Mouse (Mus musculus): ENCODE measurements around the gene Atp1b1. TPM values are rescaled to one million over a fixed set of nuclear protein-coding genes. Genes with fewer than 3 reads are reported as not detected.
A peak's percentile ranks its signal among the peaks of the same experiment; 100 is the strongest.

Gene Atp1b1
- total and polyA plus RNA-seq, 3 experiments: 0.17 to 0.32 (median 0.23) TPM

GRCm38 (mm10) chr1:164456065-164456464 lies 2.1 kb downstream of the Atp1b1 start:
- Histone ChIP-seq H3K36me3 (replicated peaks in 1 of 2; ENCODE audit: control insufficient read depth in 1 of 2, insufficient read depth in 1 of 2, low read length in 1 of 2) (no peaks in the 10 kb centered on the region), H3K27me3 (replicated peaks) (peaks cover 29% of the 10 kb centered on the region), H3K79me2 (replicated peaks; ENCODE audit: control insufficient read depth, extremely low read depth, insufficient read depth, poor library complexity, severe bottlenecking) (no peaks in the 10 kb centered on the region), H3K9me3 (replicated peaks; ENCODE audit: low read length) (no peaks in the 10 kb centered on the region), H3K4me3 (replicated peaks in 1 of 3; ENCODE audit: low read depth in 2 of 3, low read length in 2 of 3, poor library complexity in 1 of 3) (no peak overlapping the region), H3K27ac (ENCODE audit: insufficient read depth, low read depth) (no peak overlapping the region), H3K9ac (ENCODE audit: insufficient read depth, low read depth) (no peak overlapping the region), H3K4me1 (ENCODE audit: control insufficient read depth in 1 of 2, insufficient read depth in 2 of 2) (peaks cover 13 to 24% of the 10 kb centered on the region in 2 experiments), H3K4me2 (ENCODE audit: insufficient read depth, low read depth, poor library complexity, severe bottlenecking) (peak overlapping the region; percentile 40; the same call in 1 of the 2 replicates)
- dilution Hi-C loops (cut with MboI; ENCODE audit: extremely low pct_ligation_motif_present, extremely low pct_unique_long_range_greater_than_20kb, low sequenced_read_pairs) (no loop called here), in situ Hi-C loops (cut with MboI; ENCODE audit: low pct_ligation_motif_present, low pct_unique_long_range_greater_than_20kb, low sequenced_read_pairs) (no loop called here)
- TF ChIP-seq E2F4 (IDR thresholded peaks at IDR 0.05; ENCODE audit: insufficient replicate concordance, low read depth, low read length) (no peak), ETS1 (conservative IDR thresholded peaks at IDR 0.05; ENCODE audit: low read depth, low read length) (no peak), USF2 (conservative IDR thresholded peaks at IDR 0.05; ENCODE audit: low read depth, low read length) (no peak), HCFC1 (IDR thresholded peaks at IDR 0.05; ENCODE audit: low read depth, low read length) (no peak), NELFE (IDR thresholded peaks at IDR 0.05; ENCODE audit: low read depth, low read length) (no peak)
- DNase-seq (ENCODE audit: extremely low read depth): no peak

GRCm38 (mm10) chr1:164455614-164456013 lies 2.5 kb downstream of the Atp1b1 start:
- no peak overlapping the region for H3K4me3 ChIP-seq (replicated peaks in 1 of 3; ENCODE audit: low read depth in 2 of 3, low read length in 2 of 3, poor library complexity in 1 of 3)
- H3K9ac ChIP-seq (ENCODE audit: insufficient read depth, low read depth): no peak overlapping the region
- peaks cover 28% of the 10 kb centered on the region for H3K27me3 ChIP-seq (replicated peaks)

GRCm38 (mm10) chr1:164454747-164455400 lies 3.3 kb downstream of the Atp1b1 start:
- Histone ChIP-seq H3K27me3 (replicated peaks) (peaks cover 26% of the 10 kb centered on the region), H3K79me2 (replicated peaks; ENCODE audit: control insufficient read depth, extremely low read depth, insufficient read depth, poor library complexity, severe bottlenecking) (no peaks in the 10 kb centered on the region), H3K36me3 (replicated peaks in 1 of 2; ENCODE audit: control insufficient read depth in 1 of 2, insufficient read depth in 1 of 2, low read length in 1 of 2) (no peaks in the 10 kb centered on the region), H3K4me1 (ENCODE audit: control insufficient read depth in 1 of 2, insufficient read depth in 2 of 2) (peaks cover 10 to 24% of the 10 kb centered on the region in 2 experiments), H3K9me3 (replicated peaks; ENCODE audit: low read length) (no peaks in the 10 kb centered on the region), H3K4me2 (ENCODE audit: insufficient read depth, low read depth, poor library complexity, severe bottlenecking) (no peak overlapping the region; the same call in 1 of the 2 replicates), H3K9ac (ENCODE audit: insufficient read depth, low read depth) (no peak overlapping the region), H3K4me3 (replicated peaks in 1 of 3; ENCODE audit: low read depth in 2 of 3, low read length in 2 of 3, poor library complexity in 1 of 3) (no peak overlapping the region), H3K27ac (ENCODE audit: insufficient read depth, low read depth) (no peak overlapping the region)
- no peak for DNase-seq (ENCODE audit: extremely low read depth)
- in situ Hi-C loops (cut with MboI; ENCODE audit: low pct_ligation_motif_present, low pct_unique_long_range_greater_than_20kb, low sequenced_read_pairs): no loop called here
- TF ChIP-seq MAX (IDR thresholded peaks at IDR 0.05; ENCODE audit: low read length) (no peak), CHD1 (IDR thresholded peaks at IDR 0.05; ENCODE audit: low read depth, low read length) (no peak), ZC3H11A (IDR thresholded peaks at IDR 0.05; ENCODE audit: low read depth, low read length) (no peak), GABPA (IDR thresholded peaks at IDR 0.05; ENCODE audit: insufficient replicate concordance, low read depth, low read length) (no peak), SMC3 (IDR thresholded peaks at IDR 0.05; ENCODE audit: low read depth, low read length) (no peak), USF1 (IDR thresholded peaks at IDR 0.05; ENCODE audit: low read depth, low read length) (no peak), EP300 (IDR thresholded peaks at IDR 0.05; ENCODE audit: low read length) (no peak), MAFK (IDR thresholded peaks at IDR 0.05; ENCODE audit: insufficient replicate concordance, low read length) (no peak), JUND (conservative IDR thresholded peaks at IDR 0.05; ENCODE audit: low read depth, low read length) (no peak), CHD2 (IDR thresholded peaks at IDR 0.05; ENCODE audit: low read length) (no peak), UBTF (IDR thresholded peaks at IDR 0.05; ENCODE audit: low read depth, low read length) (no peak), NRF1 (IDR thresholded peaks at IDR 0.05; ENCODE audit: low read depth, low read length) (no peak), JUN (IDR thresholded peaks at IDR 0.05; ENCODE audit: insufficient read depth, low read depth, low read length) (no peak), ETS1 (conservative IDR thresholded peaks at IDR 0.05; ENCODE audit: low read depth, low read length) (no peak), IRF4 (IDR thresholded peaks at IDR 0.05; ENCODE audit: low read depth, low read length) (no peak), MYC (IDR thresholded peaks at IDR 0.05; ENCODE audit: low read depth, low read length) (no peak), NELFE (IDR thresholded peaks at IDR 0.05; ENCODE audit: low read depth, low read length) (no peak), RAD21 (IDR thresholded peaks at IDR 0.05; ENCODE audit: low read depth, low read length) (no peak)
- dilution Hi-C loops (cut with MboI; ENCODE audit: extremely low pct_ligation_motif_present, extremely low pct_unique_long_range_greater_than_20kb, low sequenced_read_pairs): no loop called here

More at GRCm38 (mm10) chr1:164455614-164456013, 2.5 kb downstream of the Atp1b1 start:
- in situ Hi-C loops (cut with MboI; ENCODE audit: low pct_ligation_motif_present, low pct_unique_long_range_greater_than_20kb, low sequenced_read_pairs) (no loop called here), dilution Hi-C loops (cut with MboI; ENCODE audit: extremely low pct_ligation_motif_present, extremely low pct_unique_long_range_greater_than_20kb, low sequenced_read_pairs) (no loop called here)
- Histone ChIP-seq H3K4me1 (ENCODE audit: control insufficient read depth in 1 of 2, insufficient read depth in 2 of 2) (peaks cover 10 to 24% of the 10 kb centered on the region in 2 experiments), H3K4me2 (ENCODE audit: insufficient read depth, low read depth, poor library complexity, severe bottlenecking) (peak overlapping the region; percentile 40; the same call in 1 of the 2 replicates), H3K27ac (ENCODE audit: insufficient read depth, low read depth) (no peak overlapping the region), H3K36me3 (replicated peaks in 1 of 2; ENCODE audit: control insufficient read depth in 1 of 2, insufficient read depth in 1 of 2, low read length in 1 of 2) (no peaks in the 10 kb centered on the region), H3K79me2 (replicated peaks; ENCODE audit: control insufficient read depth, extremely low read depth, insufficient read depth, poor library complexity, severe bottlenecking) (no peaks in the 10 kb centered on the region), H3K9me3 (replicated peaks; ENCODE audit: low read length) (no peaks in the 10 kb centered on the region)
- TF ChIP-seq CTCF (conservative IDR thresholded peaks at IDR 0.05 in 1 of 2, IDR thresholded peaks at IDR 0.05 in 1 of 2; ENCODE audit: low read depth in 2 of 2, low read length in 2 of 2): peak in 1 of 2 experiments; percentile 66; a peak in 3 of 4 replicates
- no peak for TF ChIP-seq E2F4 (IDR thresholded peaks at IDR 0.05; ENCODE audit: insufficient replicate concordance, low read depth, low read length)
- TF ChIP-seq SMC3 (IDR thresholded peaks at IDR 0.05; ENCODE audit: low read depth, low read length): peak; percentile 67
- TF ChIP-seq RAD21 (IDR thresholded peaks at IDR 0.05; ENCODE audit: low read depth, low read length): peak; percentile 64
- TF ChIP-seq ZC3H11A (IDR thresholded peaks at IDR 0.05; ENCODE audit: low read depth, low read length): peak; percentile 19; the same call in 1 of the 2 replicates
- DNase-seq (ENCODE audit: extremely low read depth): peak; percentile 16
